10 mouse cellular contexts compared by ENCODE assay signal in genomic region chr4:121023941-121024340, GRCm38 (mm10). TPM values are rescaled to one million over a fixed set of nuclear protein-coding genes. Genes with fewer than 3 reads are reported as not detected.
A peak's percentile ranks its signal among the peaks of the same experiment; 100 is the strongest.
DNase-seq lines count a peak whose midpoint lies in the region; ATAC-seq and TF ChIP-seq lines count a peak whose summit lies in the region.
"Had no signal": no experiment of that assay in that cellular context is flagged by ENCODE, and none has a peak within 500 bp of the region (broad histone marks: within the 10 kb centered on the region; RNA-seq: fewer than 3 reads in every experiment).

No protein-coding gene starts in this region.

- intact Hi-C loops in heart, postnatal 25 days (cut with DNase I) = no loop called here

- H3K36me3 ChIP-seq in kidney, postnatal 0 days (ENCODE audit: insufficient read depth, low read length) = no peaks in the 10 kb centered on the region
- no peaks in the 10 kb centered on the region for H3K36me3 ChIP-seq in myocyte (ENCODE audit: control insufficient read depth, insufficient read depth)

- WGBS in kidney, postnatal 0 days = 85% methylated on average over 2 of the region's 2 CpGs

- no peaks in the 10 kb centered on the region for H3K9me3 ChIP-seq in kidney, postnatal 0 days (replicated peaks; ENCODE audit: low read length)

- no peaks in the 10 kb centered on the region for H3K27me3 ChIP-seq in kidney, postnatal 0 days (ENCODE audit: insufficient read depth, low read length)
- no peaks in the 10 kb centered on the region for H3K27me3 ChIP-seq in myocyte (ENCODE audit: control insufficient read depth, insufficient read depth, insufficient read length)

- no peak overlapping the region for H3K9ac ChIP-seq in kidney, postnatal 0 days (ENCODE audit: low read depth, low read length)

- H3K4me2 ChIP-seq in kidney, postnatal 0 days (ENCODE audit: low read length) = no peak overlapping the region
- H3K4me2 ChIP-seq in myocyte (ENCODE audit: low read depth) = no peak overlapping the region

- peak; percentile 32 to 46 for DNase-seq in heart, adult 9 months (ENCODE audit: low spot score in 2 of 2)
- DNase-seq in heart, postnatal 25 days (ENCODE audit: low spot score) = no peak
- DNase-seq in NIH3T3 (ENCODE audit: low read depth) = peak; percentile 88
- peak; percentile 27 for DNase-seq in kidney, postnatal 0 days (ENCODE audit: low spot score)
- DNase-seq in cerebellum, adult 11-12 months = no peak
- DNase-seq in frontal cortex, postnatal 25 days (ENCODE audit: low spot score in 2 of 2) = no peak
- no peak for DNase-seq in right cerebral cortex, postnatal 14 days
- DNase-seq: cerebellum, adult 11 months had no signal

- H3K4me1 ChIP-seq in kidney, postnatal 0 days (replicated peaks; ENCODE audit: insufficient read depth, low read length) = no peaks in the 10 kb centered on the region

- no peak for TF ChIP-seq POLR2A in myocyte (IDR thresholded peaks at IDR 0.05; ENCODE audit: insufficient read length, low read depth)

- no peaks in the 10 kb centered on the region for H3K79me2 ChIP-seq in myocyte (ENCODE audit: control insufficient read depth, insufficient read depth)

- no peak for TF ChIP-seq CTCF in kidney, postnatal 0 days (IDR thresholded peaks at IDR 0.05; ENCODE audit: low read depth)

- H3K4me3 ChIP-seq in kidney, postnatal 0 days (replicated peaks; ENCODE audit: low read depth, low read length) = no peak overlapping the region
- H3K4me3 ChIP-seq in myocyte = no peak overlapping the region

- H3K27ac ChIP-seq in kidney, postnatal 0 days = no peak overlapping the region
- H3K27ac ChIP-seq: macrophage had no signal

- H3ac ChIP-seq in myocyte (ENCODE audit: control insufficient read depth, insufficient read length) = no peak overlapping the region

- no peak for ATAC-seq in kidney, postnatal 0 days (replicated peaks; ENCODE audit: low FRiP score, low read depth)

TF ChIP-seq in myocyte, 11 proteins besides CTCF, POLR2A, EP300 and RAD21:
- TF ChIP-seq TCF12 (IDR thresholded peaks at IDR 0.05; ENCODE audit: insufficient read depth, poor library complexity, severe bottlenecking) = no peak
- peak; percentile 52; the same call in 1 of the 2 replicates for TF ChIP-seq CEBPB (IDR thresholded peaks at IDR 0.05; ENCODE audit: insufficient read depth, poor library complexity, severe bottlenecking)
TF ChIP-seq in myocyte: peak in this region for 1.

RNA-seq across cellular contexts. Expression of gene Smap2, which starts 6.9 kb away (rescaled TPM):
- total RNA-seq in heart, postnatal 25 days (2021) = 10 to 100 TPM; 42.2 to 42.4 TPM
- 12.1 and 14.1 TPM in 2 replicates for polyA plus RNA-seq in kidney, postnatal 0 days (2015; fragmentation: Nextera tagmentation; extraction: Ambion mirVana)
- 31.3 TPM for polyA plus RNA-seq in myocyte (2012; fragmentation: generic; extraction: Trizol)

RNA-seq across cellular contexts. Expression of gene Col9a2, which starts 15.2 kb away (rescaled TPM):
- total RNA-seq in heart, postnatal 25 days (2021) = not detected
- polyA plus RNA-seq in kidney, postnatal 0 days (2015; fragmentation: Nextera tagmentation; extraction: Ambion mirVana) = 2.8 and 3.0 TPM in 2 replicates
- polyA plus RNA-seq in myocyte (2012; fragmentation: generic; extraction: Trizol) = not detected

Comparison
In these comparisons a context has a peak if more than half of its experiments do, and no peak if none do; other contexts are left out.
1. DNase-seq: peak in heart, adult 9 months (2 of 2), NIH3T3 (single experiment) and kidney, postnatal 0 days (single experiment); none in heart, postnatal 25 days (single experiment), cerebellum, adult 11-12 months (single experiment), frontal cortex, postnatal 25 days (0 of 2) and right cerebral cortex, postnatal 14 days (single experiment).